Mouse (Mus musculus): ENCODE results near the gene Nppa.

DNA sequence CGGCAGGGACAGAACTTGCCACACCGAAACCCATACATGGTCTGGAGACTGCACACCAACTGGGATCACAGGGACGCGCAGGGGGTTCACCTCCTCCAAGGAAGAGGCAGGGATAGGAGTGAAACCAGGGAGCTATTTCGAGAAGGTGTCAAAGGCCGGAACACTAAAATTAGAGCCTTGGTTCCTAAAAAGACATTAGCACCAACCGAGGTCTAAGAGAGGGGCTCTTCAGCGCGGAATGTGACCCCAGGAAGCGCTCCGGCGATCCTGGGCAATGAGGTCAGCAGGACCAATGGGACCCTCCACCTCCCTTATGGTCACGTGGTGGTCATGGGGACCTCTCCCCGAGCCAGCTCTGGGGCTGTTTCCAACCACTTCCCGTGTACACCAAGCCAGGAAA, 36.9 kb upstream of the Nppa start:
- TF ChIP-seq EP300 (IDR thresholded peaks at IDR 0.05; ENCODE audit: low read depth in 1 of 2, low read length in 2 of 2) (no peak), E2F4 (IDR thresholded peaks at IDR 0.05; ENCODE audit: borderline replicate concordance, low read depth, low read length) (no peak)
